Mouse (Mus musculus) right cerebral cortex, postnatal 25 days (tissue): ENCODE measurements at regions not wholly inside any gene's neighbourhood (a gene's known extent, or its start where the extent isn't known, plus 50 kb on each side); places are given as distances from the start of the nearest gene placed in this dataset.
A peak's percentile ranks its signal among the peaks of the same experiment; 100 is the strongest.

Experiments
- DNase-seq: peaks from one replicate; pipeline ENCODE4 v3.0.0; 2022

DNA sequence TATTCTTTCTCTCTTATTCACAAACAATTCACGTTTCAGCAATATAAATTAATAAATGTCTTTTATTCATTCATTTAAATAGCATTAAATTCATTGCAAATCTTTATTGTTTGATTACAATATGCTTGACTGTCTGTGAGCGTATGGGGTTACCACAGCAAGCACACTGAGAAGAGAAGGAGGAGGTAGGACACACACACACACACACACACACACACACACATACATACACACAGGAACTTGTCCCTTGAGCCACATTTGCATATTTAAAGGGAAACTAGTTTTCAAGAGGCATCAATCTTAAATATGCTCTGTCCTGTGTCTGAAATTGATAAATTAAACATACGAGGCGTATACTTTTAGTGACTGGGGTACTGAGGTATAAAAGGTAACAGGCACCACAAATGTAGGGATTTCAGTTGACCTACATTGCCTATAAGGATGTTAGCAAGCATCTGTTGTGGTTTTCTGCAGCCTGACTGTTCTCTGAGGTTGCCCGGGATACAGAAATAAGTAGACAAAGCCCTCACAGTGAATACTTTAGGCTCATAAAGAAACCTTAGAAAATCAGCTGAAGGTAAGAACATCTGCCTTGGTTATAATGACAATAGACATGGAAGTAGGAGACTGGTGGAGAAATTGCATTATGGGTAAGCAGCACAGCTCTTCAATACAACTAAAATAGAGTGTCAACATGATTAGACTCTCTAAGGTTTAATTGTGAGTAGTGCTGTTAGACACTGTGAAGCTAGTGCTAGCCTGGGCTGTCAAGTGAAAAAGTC is 217.1 kb upstream of the Tacr3 start:
- no peak for DNase-seq

- no peak for DNase-seq
Measured at GRCm38 (mm10) chr3:134612298-134612616, 216.6 kb upstream of the Tacr3 start.

DNA sequence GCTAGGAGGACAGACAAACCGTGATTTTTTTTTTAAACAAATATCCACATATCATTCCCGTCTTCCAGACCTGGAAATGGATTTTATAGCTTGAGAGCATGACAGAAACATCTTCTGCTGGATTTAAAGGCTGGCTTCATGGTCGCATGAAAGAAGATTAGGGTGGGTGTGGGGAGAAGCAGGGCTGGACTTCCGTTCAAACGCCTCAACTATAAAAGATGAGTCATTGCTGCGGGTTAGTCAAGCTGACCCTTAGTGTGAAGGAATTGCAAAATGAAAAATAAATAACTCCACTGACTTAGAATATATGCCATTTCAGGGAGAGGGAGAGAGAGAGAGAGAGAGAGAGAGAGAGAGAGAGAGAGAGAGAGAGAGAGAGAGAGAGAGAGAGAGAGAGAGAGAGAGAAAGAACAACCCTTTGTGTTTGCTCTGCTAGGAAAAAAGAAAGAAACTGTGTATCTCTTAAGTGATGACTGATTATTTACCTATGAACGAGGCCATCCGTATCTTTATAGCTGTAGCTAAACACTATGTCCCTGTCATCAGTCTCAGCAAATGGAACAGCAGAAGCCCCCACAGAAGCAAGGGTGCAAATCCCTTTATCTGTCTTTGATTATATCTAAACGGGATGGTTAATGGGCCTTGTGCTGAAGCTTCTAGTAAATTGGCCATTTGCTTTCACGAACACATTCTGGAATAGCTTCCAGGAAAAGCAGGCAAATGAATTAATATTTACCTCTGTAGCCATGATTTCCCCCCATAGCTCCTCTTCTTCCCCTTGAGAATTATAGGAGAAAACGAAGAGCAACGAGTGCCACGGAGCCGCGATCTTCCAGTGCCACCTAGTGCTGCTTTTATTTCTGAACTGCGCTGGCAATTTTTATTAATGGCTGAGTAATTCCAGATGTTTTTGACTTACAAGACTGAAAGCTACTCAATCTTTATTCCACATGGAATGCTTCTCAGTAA is 199.4 kb upstream of the Tacr3 start:
- DNase-seq, result peak; percentile 13

GRCm38 (mm10) chr3:134630135-134630516 is 198.7 kb upstream of the Tacr3 start:
- no peak for DNase-seq

- DNase-seq, result no peak
Measured at GRCm38 (mm10) chr3:134648727-134649445, 179.9 kb upstream of the Tacr3 start.

GRCm38 (mm10) chr3:134654051-134654450 is 174.8 kb upstream of the Tacr3 start:
- no peak for DNase-seq

DNA sequence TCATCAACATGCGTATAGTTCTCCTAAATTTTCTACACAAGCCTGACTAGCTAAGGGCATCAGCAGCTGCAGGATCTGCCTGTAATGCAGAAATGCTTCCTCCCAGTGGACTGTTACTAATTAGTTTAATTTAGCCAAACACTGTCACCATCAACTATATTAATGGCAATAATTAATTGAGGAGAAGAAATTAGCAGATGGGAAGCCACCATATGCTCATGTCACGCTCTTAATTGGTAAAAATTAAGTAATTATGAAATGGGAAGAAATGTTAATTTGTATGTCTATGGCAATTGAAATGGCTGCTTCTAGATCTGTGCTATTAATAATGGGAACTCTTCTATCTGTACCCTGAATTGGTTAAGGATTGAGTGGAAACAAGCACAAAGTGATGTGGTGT is 133.9 kb upstream of the Tacr3 start:
- DNase-seq, result no peak

- no peak for DNase-seq
Measured at GRCm38 (mm10) chr3:134718620-134719019, 110.2 kb upstream of the Tacr3 start.

DNA sequence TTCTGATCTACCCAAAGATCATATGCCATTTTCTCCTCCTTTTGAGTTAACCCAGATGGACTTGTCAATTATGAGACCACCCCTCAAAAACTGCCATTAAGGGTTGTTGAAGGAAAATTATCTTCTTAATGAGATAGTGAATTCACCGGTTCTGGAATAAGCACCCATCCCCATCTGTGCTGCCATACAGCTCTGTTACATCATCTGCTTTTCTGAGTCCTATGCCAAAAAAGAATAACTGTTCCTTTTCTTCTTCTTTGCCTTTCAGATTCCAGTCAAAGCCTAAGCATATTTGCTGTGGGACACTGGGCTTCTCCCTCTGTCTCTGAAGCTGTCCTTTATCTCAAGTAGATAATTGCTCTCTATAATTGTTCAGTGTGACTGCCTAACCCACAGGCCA is 93.1 kb upstream of the Tacr3 start:
- DNase-seq, result no peak

GRCm38 (mm10) chr3:134761108-134761507 is 67.7 kb upstream of the Tacr3 start:
- no peak for DNase-seq

DNA sequence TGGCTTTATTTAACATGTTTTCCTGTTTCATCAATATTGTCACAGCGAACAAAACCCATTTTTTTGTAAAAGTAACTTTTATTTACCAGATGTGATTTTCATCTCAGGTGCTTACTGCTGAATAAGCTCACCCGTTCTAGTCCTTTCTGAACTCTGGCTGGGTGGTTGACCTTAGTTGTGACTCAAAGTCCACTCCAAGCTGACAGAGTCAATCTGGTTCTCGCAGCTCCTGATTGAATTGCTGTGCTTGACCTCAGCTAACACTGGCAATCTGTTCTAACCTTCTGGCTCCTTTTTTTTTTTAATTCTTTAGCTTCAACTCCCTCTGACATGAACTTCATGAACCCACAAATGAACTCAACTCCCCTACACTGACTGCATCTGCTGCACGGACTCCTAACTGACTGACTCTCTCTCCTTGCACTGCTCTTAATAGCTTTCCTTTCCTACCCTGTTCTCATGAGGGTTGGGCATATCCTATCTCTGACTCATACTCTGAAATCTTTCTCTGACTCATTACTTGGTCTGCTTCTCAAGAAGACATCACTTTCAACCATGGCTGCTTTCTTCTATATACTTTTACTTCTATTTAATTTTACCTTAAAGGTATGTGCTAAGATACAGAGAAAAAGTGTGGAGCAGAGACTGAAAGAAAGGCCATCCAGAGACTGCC is 65.4 kb upstream of the Tacr3 start:
- no peak for DNase-seq
